Comparison of ENCODE assay signal across 8 mouse cellular contexts in genomic region chr15:82856652-82857378, GRCm38 (mm10).
DNase-seq lines count a peak whose midpoint lies in the region; ATAC-seq and TF ChIP-seq lines count a peak whose summit lies in the region.

No protein-coding gene starts in this region.

- H3K9ac ChIP-seq in embryonic facial prominence, embryonic 11.5 days (replicated peaks; ENCODE audit: low read length): no peak overlapping the region
- H3K9ac ChIP-seq in neural tube, embryonic 11.5 days (ENCODE audit: low read length): no peak overlapping the region
- no peak overlapping the region for H3K9ac ChIP-seq in liver, postnatal 0 days (replicated peaks)

- 55% methylated on average over 11 of the region's 11 CpGs for WGBS in embryonic facial prominence, embryonic 11.5 days
- WGBS in neural tube, embryonic 11.5 days: 43% methylated on average over 11 of the region's 11 CpGs
- 79% methylated on average over 11 of the region's 11 CpGs for WGBS in liver, postnatal 0 days (ENCODE audit: insufficient replicate concordance)

- no peaks in the 10 kb centered on the region for H3K4me1 ChIP-seq in embryonic facial prominence, embryonic 11.5 days (ENCODE audit: control insufficient read depth, insufficient read depth, low read length)
- H3K4me1 ChIP-seq in neural tube, embryonic 11.5 days (ENCODE audit: control insufficient read depth, insufficient read depth, low read length): peaks cover 6% of the 10 kb centered on the region
- no peaks in the 10 kb centered on the region for H3K4me1 ChIP-seq in liver, postnatal 0 days (ENCODE audit: insufficient read depth)

- no peak overlapping the region for H3K27ac ChIP-seq in embryonic facial prominence, embryonic 11.5 days (replicated peaks; ENCODE audit: low read depth, low read length)
- peak overlapping the region; percentile 76 for H3K27ac ChIP-seq in neural tube, embryonic 11.5 days (ENCODE audit: low read depth, low read length)
- no peak overlapping the region for H3K27ac ChIP-seq in liver, postnatal 0 days (ENCODE audit: low read depth)

- no peak for TF ChIP-seq CTCF in liver, postnatal 0 days (IDR thresholded peaks at IDR 0.05; ENCODE audit: low read depth)

- peak; percentile 27 to 35 for DNase-seq in left cerebral cortex, postnatal 14 days (ENCODE audit: low spot score in 2 of 2)
- DNase-seq in left cerebral cortex, postnatal 10 days (ENCODE audit: extremely low spot score in 1 of 2, low spot score in 2 of 2): no peak
- peak; percentile 8 for DNase-seq in embryonic facial prominence, embryonic 11.5 days (ENCODE audit: low spot score)
- DNase-seq in heart, postnatal 4 days: peak; percentile 35
- peak; percentile 45 for DNase-seq in neural tube, embryonic 11.5 days (ENCODE audit: low spot score)
- no peak for DNase-seq in B cell, adult 2 months
- DNase-seq in liver, postnatal 0 days: no peak
- no peak for DNase-seq in urinary bladder, adult 2 months (ENCODE audit: low spot score)

- no peak overlapping the region for H3K4me3 ChIP-seq in embryonic facial prominence, embryonic 11.5 days (ENCODE audit: low read depth, low read length)
- H3K4me3 ChIP-seq in neural tube, embryonic 11.5 days (ENCODE audit: low read depth, low read length): no peak overlapping the region
- H3K4me3 ChIP-seq in liver, postnatal 0 days (ENCODE audit: low read depth, low read length): no peak overlapping the region

- H3K9me3 ChIP-seq in embryonic facial prominence, embryonic 11.5 days (replicated peaks; ENCODE audit: control insufficient read depth, low read length): no peaks in the 10 kb centered on the region
- no peaks in the 10 kb centered on the region for H3K9me3 ChIP-seq in neural tube, embryonic 11.5 days (ENCODE audit: control insufficient read depth, low read length)
- H3K9me3 ChIP-seq in liver, postnatal 0 days (ENCODE audit: low read length): no peaks in the 10 kb centered on the region

- ATAC-seq in embryonic facial prominence, embryonic 11.5 days (replicated peaks; ENCODE audit: insufficient number of reproducible peaks, low FRiP score, low TSS enrichment, low read depth): no peak; the same call in 1 of the 2 replicates
- ATAC-seq in neural tube, embryonic 11.5 days (ENCODE audit: insufficient read depth, low FRiP score, low TSS enrichment): no peak; the same call in 1 of the 2 replicates
- ATAC-seq in liver, postnatal 0 days: no peak

- no peak for TF ChIP-seq EP300 in liver, postnatal 0 days (IDR thresholded peaks at IDR 0.05; ENCODE audit: low read depth)

- H3K36me3 ChIP-seq in embryonic facial prominence, embryonic 11.5 days (replicated peaks; ENCODE audit: control insufficient read depth, insufficient read depth, low read depth, low read length): peaks cover 8% of the 10 kb centered on the region
- H3K36me3 ChIP-seq in neural tube, embryonic 11.5 days (ENCODE audit: control insufficient read depth, insufficient read depth, low read length): peaks cover 11% of the 10 kb centered on the region
- peaks cover 48% of the 10 kb centered on the region for H3K36me3 ChIP-seq in liver, postnatal 0 days (replicated peaks; ENCODE audit: insufficient read depth, low read length)

- intact Hi-C loops in left cerebral cortex, postnatal 14 days (cut with DNase I): no loop called here
- intact Hi-C loops in left cerebral cortex, postnatal 10 days (cut with DNase I): no loop called here

- H3K4me2 ChIP-seq in embryonic facial prominence, embryonic 11.5 days (ENCODE audit: low read depth, low read length): no peak overlapping the region
- no peak overlapping the region for H3K4me2 ChIP-seq in neural tube, embryonic 11.5 days (ENCODE audit: low read depth)
- H3K4me2 ChIP-seq in liver, postnatal 0 days (ENCODE audit: low read depth, low read length): no peak overlapping the region

- H3K27me3 ChIP-seq in embryonic facial prominence, embryonic 11.5 days (ENCODE audit: control insufficient read depth, insufficient read depth, low read length): no peaks in the 10 kb centered on the region
- no peaks in the 10 kb centered on the region for H3K27me3 ChIP-seq in neural tube, embryonic 11.5 days (ENCODE audit: control insufficient read depth, insufficient read depth, low read length)
- no peaks in the 10 kb centered on the region for H3K27me3 ChIP-seq in liver, postnatal 0 days (ENCODE audit: insufficient read depth, low read length)

Comparison
In these comparisons a context has a peak if more than half of its experiments do, and no peak if none do; other contexts are left out.
1. DNase-seq: peak in left cerebral cortex, postnatal 14 days (2 of 2), embryonic facial prominence, embryonic 11.5 days (single experiment), heart, postnatal 4 days (single experiment) and neural tube, embryonic 11.5 days (single experiment); none in left cerebral cortex, postnatal 10 days (0 of 2), B cell, adult 2 months (0 of 2), liver, postnatal 0 days (single experiment) and urinary bladder, adult 2 months (single experiment).